Mouse (Mus musculus) intestine, postnatal 0 days (tissue): ENCODE results near the gene Trpv3. TPM values are rescaled to one million over a fixed set of nuclear protein-coding genes. Genes with fewer than 3 reads are reported as not detected.
A peak's percentile ranks its signal among the peaks of the same experiment; 100 is the strongest.
"Not testable (repeated sequence)": the region's sequence is repeated elsewhere in the genome, so short reads cannot be mapped to it uniquely, and the experiment has no call there.

Experiments
- ATAC-seq: fragments of 200-750 bp; cut with Nextera tagmentation; 2 replicates; pipeline ENCODE4 v1.8.0; 2017; ENCODE audit warnings: mild to moderate bottlenecking, moderate TSS enrichment, moderate library complexity
- H3K27ac ChIP-seq: fragments of 300-500 bp; sonication (generic); 2 replicates; pipeline ENCODE4 v1.5.1; 2014; ENCODE audit warnings: mild to moderate bottlenecking, low read depth, low read length, moderate library complexity
- H3K27me3 ChIP-seq: fragments of 300-500 bp; sonication (generic); replicated peaks from 2 replicates; pipeline ENCODE4 v1.6.1; 2014; ENCODE audit warnings: low read length, mixed read lengths; ENCODE audit not compliant: control insufficient read depth, insufficient read depth
- H3K36me3 ChIP-seq: fragments of 300-500 bp; sonication (generic); 2 replicates; pipeline ENCODE4 v1.6.1; 2014; ENCODE audit warnings: mild to moderate bottlenecking, moderate library complexity; ENCODE audit not compliant: control insufficient read depth, insufficient read depth
- H3K4me1 ChIP-seq: fragments of 300-500 bp; sonication (generic); replicated peaks from 2 replicates; pipeline ENCODE4 v1.6.1; 2014; ENCODE audit warnings: antibody characterized with exemption, low read length, mixed read lengths; ENCODE audit not compliant: control insufficient read depth, insufficient read depth
- H3K4me2 ChIP-seq: fragments of 300-500 bp; sonication (generic); replicated peaks from 2 replicates; pipeline ENCODE4 v1.6.1; 2014; ENCODE audit warnings: low read depth, mild to moderate bottlenecking, moderate library complexity
- H3K4me3 ChIP-seq: fragments of 300-500 bp; sonication (generic); 2 replicates; pipeline ENCODE4 v1.5.1; 2014; ENCODE audit warnings: low read depth, low read length
- H3K9ac ChIP-seq: fragments of 300-500 bp; sonication (generic); 2 replicates; pipeline ENCODE4 v1.6.1; 2014; ENCODE audit warnings: mild to moderate bottlenecking, low read depth, low read length
- H3K9me3 ChIP-seq: fragments of 300-500 bp; sonication (generic); 2 replicates; pipeline ENCODE4 v1.6.1; 2016; ENCODE audit warnings: mixed run types; ENCODE audit not compliant: control insufficient read depth
- CTCF ChIP-seq: sonication (generic); IDR thresholded peaks from 2 replicates; pipeline ENCODE4 v1.5.1; 2016; ENCODE audit warnings: low read depth, mild to moderate bottlenecking, control low read depth, antibody characterized with exemption, moderate library complexity
- WGBS: fragments of 180-500 bp; shearing (Covaris S2); extraction: QIAGEN DNeasy Blood & Tissue Kit; methylation state at CpG from one replicate; pipeline ENCODE4 v1.1.7; 2014; 5-methylcytosine and 5-hydroxymethylcytosine counted together
- polyA plus RNA-seq: library from polyadenylated mRNA; unstranded; fragments of >200 nt; fragmentation: Nextera tagmentation; extraction: Ambion mirVana; gene quantifications from 2 replicates; pipeline ENCODE4 v1.2.1, GENCODE M21; 2015

Trpv3 gene
- polyA plus RNA-seq, 1 experiment from 2014 or later: 0.16 TPM

DNA sequence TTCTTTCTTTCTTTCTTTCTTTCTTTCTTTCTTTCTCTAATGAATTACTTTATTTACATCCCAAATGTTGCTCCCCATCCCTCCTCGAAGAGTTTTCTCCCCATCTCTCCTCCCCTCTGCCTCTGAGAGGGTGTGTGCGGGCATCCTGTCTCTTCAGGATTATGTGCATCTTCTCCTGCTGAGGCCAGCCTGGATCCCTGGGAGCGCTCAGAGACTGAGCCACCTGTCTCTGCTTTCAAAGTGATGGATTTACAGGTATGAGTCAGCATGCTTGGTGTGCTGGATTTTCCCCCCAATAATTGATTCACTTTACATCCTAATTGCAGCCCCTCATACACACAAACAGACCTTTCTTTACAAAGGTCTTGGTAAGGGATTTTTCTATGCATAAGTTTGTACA is 48.8 kb downstream of the Trpv3 start:
- ATAC-seq: no peak
- 49% methylated on average over 3 of the region's 3 CpGs for WGBS
- Histone ChIP-seq H3K4me2 (no peak overlapping the region), H3K9ac (no peak overlapping the region), H3K4me3 (no peak overlapping the region), H3K4me1 (no peaks in the 10 kb centered on the region), H3K36me3 (no peaks in the 10 kb centered on the region), H3K27me3 (no peaks in the 10 kb centered on the region), H3K27ac (no peak overlapping the region), H3K9me3 (no peaks in the 10 kb centered on the region)
- no peak for TF ChIP-seq CTCF

DNA sequence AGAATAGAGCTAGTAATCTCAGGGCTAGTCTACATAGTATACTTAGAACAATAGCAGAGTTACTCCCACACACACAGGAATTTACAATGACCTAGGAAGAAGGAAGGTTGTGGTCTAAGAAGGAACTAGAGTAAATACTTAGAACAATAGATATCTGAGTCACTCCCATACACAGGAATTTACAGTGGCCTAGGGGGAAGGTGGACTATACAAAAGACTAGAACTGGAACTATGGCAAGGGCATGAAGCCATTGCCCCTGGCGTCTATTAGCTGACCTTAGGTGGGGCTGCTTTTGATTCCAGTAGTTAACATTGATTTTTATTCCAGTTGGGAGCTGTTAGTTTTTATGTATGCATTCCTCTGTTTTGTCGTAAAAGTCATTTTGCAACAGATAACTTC is 51.4 kb downstream of the Trpv3 start:
- not testable (repeated sequence) for H3K4me1 ChIP-seq, H3K9me3 ChIP-seq, H3K4me3 ChIP-seq, H3K9ac ChIP-seq, H3K4me2 ChIP-seq, H3K27ac ChIP-seq, H3K36me3 ChIP-seq, H3K27me3 ChIP-seq, ATAC-seq
- WGBS: 52% methylated on average over 2 of the region's 2 CpGs

DNA sequence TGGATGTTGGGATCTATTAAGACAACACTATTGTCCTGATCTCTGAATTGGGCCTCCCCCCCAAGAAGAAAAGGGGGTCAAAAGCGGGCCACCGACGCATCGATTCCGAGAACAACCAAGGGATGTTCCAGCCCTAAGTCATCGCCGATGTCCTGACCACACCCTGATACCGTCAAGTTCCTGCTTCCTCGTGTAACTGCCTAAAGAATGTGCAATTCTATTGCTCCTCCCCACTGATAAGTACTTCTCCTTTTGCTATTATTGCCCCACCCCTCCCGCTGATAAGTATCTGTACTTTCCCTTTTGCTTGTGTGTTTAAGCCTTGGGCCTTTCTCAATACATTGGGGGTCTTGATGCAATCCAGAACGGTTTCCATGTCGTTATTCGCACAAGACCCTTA is 53.9 kb downstream of the Trpv3 start:
- not testable (repeated sequence) for H3K9ac ChIP-seq, H3K4me1 ChIP-seq, H3K27ac ChIP-seq, H3K27me3 ChIP-seq, H3K4me2 ChIP-seq, ATAC-seq, H3K36me3 ChIP-seq, H3K4me3 ChIP-seq, H3K9me3 ChIP-seq
- 87% methylated on average over 13 of the region's 13 CpGs for WGBS

DNA sequence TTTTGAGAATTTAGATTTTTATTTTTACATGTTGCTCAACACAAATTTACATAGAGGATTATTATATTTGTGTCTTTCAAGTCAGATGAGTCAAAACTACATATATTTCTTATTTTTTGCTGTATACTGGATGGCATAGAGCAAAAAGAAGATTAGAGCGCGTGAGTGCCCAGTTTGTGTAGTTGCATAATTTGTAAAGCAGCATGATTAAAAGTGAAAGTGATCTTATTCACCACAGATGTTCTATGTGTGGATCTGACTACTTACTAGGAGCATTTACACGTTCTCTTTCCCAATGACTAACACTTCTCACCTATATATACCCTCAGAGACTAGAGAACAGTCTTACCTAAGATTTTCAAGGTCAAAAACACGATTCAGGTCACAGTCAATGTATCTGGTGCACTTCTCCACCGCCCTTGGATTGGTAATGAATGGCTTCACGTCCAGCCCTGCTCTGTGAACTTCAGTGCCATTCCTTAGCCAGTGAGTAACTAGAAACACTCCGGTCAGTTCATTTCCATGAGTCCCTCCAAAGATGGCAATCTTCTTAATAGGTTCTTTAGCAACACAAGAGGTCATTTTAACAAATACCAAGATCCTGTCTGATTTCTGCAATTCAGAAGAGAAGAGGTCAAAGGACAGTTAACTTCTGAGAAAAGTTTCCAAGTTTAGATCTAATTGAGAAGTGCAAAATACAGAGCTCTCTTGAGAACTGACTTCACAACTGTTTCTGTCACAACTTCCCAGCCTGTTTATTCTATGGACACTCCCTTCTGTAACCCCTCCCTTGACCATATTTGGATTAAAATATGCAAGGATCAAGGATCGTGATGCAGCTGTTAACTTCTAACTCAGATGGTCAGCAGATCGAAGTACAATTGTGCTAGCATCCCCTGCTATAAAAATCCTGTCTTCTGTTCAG is 57.0 kb downstream of the Trpv3 start:
- WGBS: 47% methylated on average over 9 of the region's 9 CpGs
- Histone ChIP-seq H3K27me3 (no peaks in the 10 kb centered on the region), H3K36me3 (no peaks in the 10 kb centered on the region), H3K9me3 (no peaks in the 10 kb centered on the region), H3K27ac (peak overlapping the region; percentile 47; the same call in 1 of the 2 replicates), H3K9ac (no peak overlapping the region), H3K4me1 (no peaks in the 10 kb centered on the region; the same call in 1 of the 2 replicates), H3K4me3 (no peak overlapping the region), H3K4me2 (peak overlapping the region; percentile 24; the same call in 1 of the 2 replicates)
- ATAC-seq: 0 out of 2 replicates have a peak, but pooled peaks have one; percentile 25
- no peak for TF ChIP-seq CTCF

DNA sequence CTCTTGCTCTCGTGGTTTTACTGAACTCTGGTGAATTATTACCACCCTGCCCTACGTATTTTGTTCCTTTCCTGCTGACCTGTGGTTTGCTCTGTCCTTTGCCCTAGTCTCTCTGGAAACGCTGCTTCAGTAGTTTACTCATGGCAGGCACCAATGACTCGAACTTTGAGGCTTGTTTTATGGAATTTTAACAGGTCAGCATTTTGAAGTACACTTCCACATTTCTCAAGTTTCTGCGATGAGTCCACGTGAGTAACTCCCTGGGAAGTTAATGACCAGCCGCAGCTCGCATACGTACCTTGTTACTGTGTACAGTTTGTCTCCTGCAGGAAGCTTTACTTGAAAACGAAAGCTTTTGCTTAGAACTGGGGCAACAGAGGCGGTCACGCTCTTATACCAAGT is 59.3 kb downstream of the Trpv3 start:
- Histone ChIP-seq H3K4me3 (peak overlapping the region; percentile 16; the same call in 1 of the 2 replicates), H3K27me3 (no peaks in the 10 kb centered on the region), H3K36me3 (no peaks in the 10 kb centered on the region), H3K27ac (peak overlapping the region; percentile 81; the same call in 1 of the 2 replicates), H3K9me3 (no peaks in the 10 kb centered on the region), H3K4me1 (no peaks in the 10 kb centered on the region; the same call in 1 of the 2 replicates), H3K4me2 (no peak overlapping the region; the same call in 1 of the 2 replicates), H3K9ac (no peak overlapping the region)
- 11% methylated on average over 12 of the region's 12 CpGs for WGBS
- TF ChIP-seq CTCF: no peak
- peak; percentile 97 for ATAC-seq

DNA sequence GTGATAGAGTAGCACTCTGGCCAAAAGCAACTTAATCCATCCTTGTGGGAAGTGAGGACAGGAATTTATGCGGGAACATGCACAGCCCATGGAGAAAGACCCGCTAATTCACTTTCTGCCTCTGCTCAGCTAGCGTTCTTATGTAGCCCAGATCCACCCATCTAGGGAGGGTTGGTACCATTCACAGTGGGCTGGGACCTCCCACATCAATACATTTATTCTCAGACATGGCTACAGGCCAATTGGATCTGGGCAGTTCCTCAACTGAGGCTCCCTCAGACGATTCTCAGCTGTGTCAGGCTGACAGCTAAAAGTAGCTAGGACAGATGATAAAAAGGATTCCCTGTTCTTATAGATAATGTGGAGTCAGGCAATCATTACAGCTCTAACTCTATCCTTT is 60.2 kb downstream of the Trpv3 start:
- no peak overlapping the region for H3K27ac ChIP-seq
- no peak overlapping the region for H3K9ac ChIP-seq
- H3K4me1 ChIP-seq: no peaks in the 10 kb centered on the region; the same call in 1 of the 2 replicates
- H3K9me3 ChIP-seq: no peaks in the 10 kb centered on the region
- 67% methylated on average over 4 of the region's 4 CpGs for WGBS
- no peaks in the 10 kb centered on the region for H3K36me3 ChIP-seq
- no peaks in the 10 kb centered on the region for H3K27me3 ChIP-seq
- no peak for ATAC-seq
- H3K4me2 ChIP-seq: no peak overlapping the region; the same call in 1 of the 2 replicates
- TF ChIP-seq CTCF: no peak
- no peak overlapping the region for H3K4me3 ChIP-seq
